Mouse (Mus musculus) heart, embryonic 11.5 days (tissue): ENCODE results near the gene Ambra1. TPM values are rescaled to one million over a fixed set of nuclear protein-coding genes. Genes with fewer than 3 reads are reported as not detected.

Experiments used
- ATAC-seq: fragments of 200-750 bp; cut with Nextera tagmentation; replicated peaks from 2 replicates; pipeline ENCODE4 v1.8.0; 2017; ENCODE audit warnings: moderate library complexity; ENCODE audit not compliant: insufficient number of reproducible peaks, low FRiP score, low TSS enrichment
- H3K27ac ChIP-seq: fragments of 300-500 bp; sonication (generic); 2 replicates; pipeline ENCODE4 v1.5.1; 2014; ENCODE audit warnings: mild to moderate bottlenecking, low read depth, low read length
- H3K27me3 ChIP-seq: fragments of 300-500 bp; sonication (generic); 2 replicates; pipeline ENCODE4 v1.6.1; 2014; ENCODE audit warnings: mild to moderate bottlenecking, low read length, mixed read lengths; ENCODE audit not compliant: control insufficient read depth, insufficient read depth
- H3K36me3 ChIP-seq: fragments of 300-500 bp; sonication (generic); 2 replicates; pipeline ENCODE4 v1.6.1; 2014; ENCODE audit warnings: mild to moderate bottlenecking, low read length, moderate library complexity, mixed read lengths; ENCODE audit not compliant: control insufficient read depth, insufficient read depth
- H3K4me1 ChIP-seq: fragments of 300-500 bp; sonication (generic); 2 replicates; pipeline ENCODE4 v1.6.1; 2014; ENCODE audit warnings: low read length; ENCODE audit not compliant: control insufficient read depth, insufficient read depth
- H3K4me2 ChIP-seq: fragments of 300-500 bp; sonication (generic); 2 replicates; pipeline ENCODE4 v1.6.1; 2014; ENCODE audit warnings: mild to moderate bottlenecking, moderate library complexity
- H3K4me3 ChIP-seq: fragments of 300-500 bp; sonication (generic); 2 replicates; pipeline ENCODE4 v1.5.1; 2014; ENCODE audit warnings: low read depth, low read length
- H3K9ac ChIP-seq: fragments of 300-500 bp; sonication (generic); 2 replicates; pipeline ENCODE4 v1.6.1; 2014; ENCODE audit warnings: mild to moderate bottlenecking, low read depth, low read length, moderate library complexity
- H3K9me3 ChIP-seq: fragments of 300-500 bp; sonication (generic); replicated peaks from 2 replicates; pipeline ENCODE4 v1.6.1; 2016; ENCODE audit warnings: low read length; ENCODE audit not compliant: control insufficient read depth
- WGBS: fragments of 180-500 bp; shearing (Covaris S2); extraction: QIAGEN DNeasy Blood & Tissue Kit; methylation state at CpG from one replicate; pipeline ENCODE4 v1.1.7; 2014; ENCODE audit not compliant: insufficient replicate concordance; 5-methylcytosine and 5-hydroxymethylcytosine counted together
- polyA plus RNA-seq: library from polyadenylated mRNA; unstranded; fragments of >200 nt; fragmentation: Nextera tagmentation; extraction: Ambion mirVana; gene quantifications from 2 replicates; pipeline ENCODE4 v1.2.1, GENCODE M21; 2014

The Ambra1 gene
- 12.1 and 12.9 TPM in 2 replicates for polyA plus RNA-seq

- ATAC-seq, result peak; percentile 77
- Histone ChIP-seq H3K36me3 (no peaks in the 10 kb centered on the region), H3K4me2 (peak within 1 kb of the TSS; percentile 84), H3K9ac (peak within 1 kb of the TSS; percentile 95), H3K4me1 (no peaks in the 10 kb centered on the region), H3K27me3 (no peaks in the 10 kb centered on the region), H3K9me3 (no peaks in the 10 kb centered on the region), H3K4me3 (peak within 1 kb of the TSS; percentile 99), H3K27ac (peak within 1 kb of the TSS; percentile 95)
- WGBS, result under 1% methylated on average over 68 of the region's 68 CpGs
Observed at GRCm38 (mm10) chr2:91729971-91730821, at the start of gene Ambra1. Gene Ambra1 (plus strand): TSS chr2:91730134.

GRCm38 (mm10) chr2:91682850-91683249 is 47.1 kb upstream of the Ambra1 start:
- Histone ChIP-seq H3K27ac (no peak overlapping the region), H3K9me3 (no peaks in the 10 kb centered on the region), H3K4me2 (no peak overlapping the region), H3K4me3 (no peak overlapping the region), H3K4me1 (no peaks in the 10 kb centered on the region), H3K9ac (no peak overlapping the region), H3K36me3 (peaks cover 8% of the 10 kb centered on the region), H3K27me3 (no peaks in the 10 kb centered on the region)
- ATAC-seq, result no peak
- WGBS, result 39% methylated on average over 4 of the region's 4 CpGs

- no peak overlapping the region for H3K4me2 ChIP-seq
- H3K36me3 ChIP-seq, result peaks cover 7% of the 10 kb centered on the region
Observed at GRCm38 (mm10) chr2:91683919-91684318, 46.0 kb upstream of the Ambra1 start.

GRCm38 (mm10) chr2:91689452-91689851 is 40.5 kb upstream of the Ambra1 start:
- Histone ChIP-seq H3K4me1 (no peaks in the 10 kb centered on the region), H3K27me3 (no peaks in the 10 kb centered on the region), H3K4me3 (no peak overlapping the region), H3K36me3 (peaks cover 3% of the 10 kb centered on the region), H3K9ac (no peak overlapping the region), H3K9me3 (no peaks in the 10 kb centered on the region), H3K27ac (no peak overlapping the region), H3K4me2 (no peak overlapping the region)
- no peak for ATAC-seq
- 65% methylated on average over 7 of the region's 7 CpGs for WGBS

More at GRCm38 (mm10) chr2:91683919-91684318, 46.0 kb upstream of the Ambra1 start:
- H3K27me3 ChIP-seq, result no peaks in the 10 kb centered on the region
- H3K4me3 ChIP-seq, result no peak overlapping the region
- no peaks in the 10 kb centered on the region for H3K9me3 ChIP-seq
- WGBS, result 81% methylated on average over 8 of the region's 8 CpGs
- no peak overlapping the region for H3K9ac ChIP-seq
- no peaks in the 10 kb centered on the region for H3K4me1 ChIP-seq
- ATAC-seq, result no peak
- H3K27ac ChIP-seq, result no peak overlapping the region

GRCm38 (mm10) chr2:91695436-91696224 is 34.3 kb upstream of the Ambra1 start:
- 74% methylated on average over 10 of the region's 10 CpGs for WGBS
- ATAC-seq, result no peak
- no peak overlapping the region for H3K27ac ChIP-seq

GRCm38 (mm10) chr2:91696225-91696590 is 33.7 kb upstream of the Ambra1 start:
- H3K27me3 ChIP-seq, result no peaks in the 10 kb centered on the region
- no peaks in the 10 kb centered on the region for H3K9me3 ChIP-seq
- H3K4me3 ChIP-seq, result no peak overlapping the region
- H3K27ac ChIP-seq, result no peak overlapping the region
- H3K4me1 ChIP-seq, result no peaks in the 10 kb centered on the region; the same call in 1 of the 2 replicates
- H3K4me2 ChIP-seq, result no peak overlapping the region
- WGBS, result 53% methylated on average over 1 of the region's 1 CpGs
- no peaks in the 10 kb centered on the region for H3K36me3 ChIP-seq
- no peak for ATAC-seq
- no peak overlapping the region for H3K9ac ChIP-seq

More at GRCm38 (mm10) chr2:91695436-91696224, 34.3 kb upstream of the Ambra1 start:
- H3K4me1 ChIP-seq, result no peaks in the 10 kb centered on the region; the same call in 1 of the 2 replicates
- no peak overlapping the region for H3K9ac ChIP-seq
- no peaks in the 10 kb centered on the region for H3K27me3 ChIP-seq
- no peak overlapping the region for H3K4me3 ChIP-seq
- no peaks in the 10 kb centered on the region for H3K36me3 ChIP-seq
- no peaks in the 10 kb centered on the region for H3K9me3 ChIP-seq
- no peak overlapping the region for H3K4me2 ChIP-seq

GRCm38 (mm10) chr2:91699225-91699624 is 30.7 kb upstream of the Ambra1 start:
- no peak overlapping the region for H3K27ac ChIP-seq
- H3K27me3 ChIP-seq, result no peaks in the 10 kb centered on the region
- 64% methylated on average over 1 of the region's 1 CpGs for WGBS
- H3K4me1 ChIP-seq, result no peaks in the 10 kb centered on the region; the same call in 1 of the 2 replicates
- H3K4me2 ChIP-seq, result no peak overlapping the region
- no peaks in the 10 kb centered on the region for H3K9me3 ChIP-seq
- H3K9ac ChIP-seq, result no peak overlapping the region
- H3K36me3 ChIP-seq, result no peaks in the 10 kb centered on the region
- no peak for ATAC-seq
- H3K4me3 ChIP-seq, result no peak overlapping the region

GRCm38 (mm10) chr2:91701366-91701765 is 28.6 kb upstream of the Ambra1 start:
- H3K9ac ChIP-seq, result no peak overlapping the region
- ATAC-seq, result no peak
- H3K27me3 ChIP-seq, result no peaks in the 10 kb centered on the region
- no peak overlapping the region for H3K27ac ChIP-seq
- H3K4me2 ChIP-seq, result no peak overlapping the region
- H3K4me1 ChIP-seq, result no peaks in the 10 kb centered on the region; the same call in 1 of the 2 replicates
- no peaks in the 10 kb centered on the region for H3K9me3 ChIP-seq
- no peak overlapping the region for H3K4me3 ChIP-seq
- no peaks in the 10 kb centered on the region for H3K36me3 ChIP-seq
- WGBS, result 91% methylated on average over 2 of the region's 2 CpGs
